Mouse (Mus musculus) T-helper 17 cell (primary cell): ENCODE results near the gene Golga2.

Experiments used
- in situ Hi-C, 2 experiments: fragments of 300-600 bp; cut with MboI, MseI; formaldehyde crosslinking; loops; 1 replicate in 1 of 2; 2 replicates in 1 of 2; pipeline ENCODE4 v1.15.1; 2025; ENCODE audit warnings: high pct_unique_total_duplicates in 2 of 2

The Golga2 gene

DNA sequence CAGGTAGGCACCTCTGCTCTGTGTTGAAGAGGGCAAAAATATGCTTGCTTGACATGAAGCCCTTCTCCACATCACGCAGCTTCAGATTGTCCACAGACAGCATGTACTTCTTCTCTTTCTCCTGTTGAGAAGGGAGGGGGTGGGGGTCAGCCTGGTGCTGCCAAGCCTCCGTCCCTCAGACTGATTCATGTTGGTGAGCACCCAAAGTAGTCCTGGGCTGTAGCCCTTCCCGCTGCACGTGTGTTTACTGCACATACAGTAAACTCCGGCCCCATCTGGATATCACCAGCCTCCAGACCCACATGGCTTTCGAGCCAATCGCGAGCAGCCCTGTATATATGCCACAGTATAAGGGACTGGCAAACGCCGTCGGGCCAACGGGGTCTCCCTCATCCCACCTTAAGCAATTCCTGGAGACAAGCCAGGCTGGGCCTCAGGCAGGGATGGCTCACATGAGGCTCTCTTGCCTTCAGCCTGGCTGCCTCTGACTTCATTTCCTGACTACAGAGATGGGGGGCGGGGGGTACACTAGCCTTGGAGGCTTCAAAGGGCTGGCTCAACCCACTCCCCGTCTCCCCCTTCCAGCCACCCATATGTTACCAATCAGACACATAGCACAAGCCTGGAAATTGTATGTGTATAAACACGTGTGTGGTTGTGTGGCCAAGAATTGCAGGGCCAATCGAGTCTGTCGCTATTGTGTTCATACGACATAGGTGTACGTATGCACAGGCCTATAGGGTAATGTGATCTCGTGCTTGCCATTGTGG lies 29.9 kb downstream of the Golga2 start:
- in situ Hi-C loops: no loop called here

DNA sequence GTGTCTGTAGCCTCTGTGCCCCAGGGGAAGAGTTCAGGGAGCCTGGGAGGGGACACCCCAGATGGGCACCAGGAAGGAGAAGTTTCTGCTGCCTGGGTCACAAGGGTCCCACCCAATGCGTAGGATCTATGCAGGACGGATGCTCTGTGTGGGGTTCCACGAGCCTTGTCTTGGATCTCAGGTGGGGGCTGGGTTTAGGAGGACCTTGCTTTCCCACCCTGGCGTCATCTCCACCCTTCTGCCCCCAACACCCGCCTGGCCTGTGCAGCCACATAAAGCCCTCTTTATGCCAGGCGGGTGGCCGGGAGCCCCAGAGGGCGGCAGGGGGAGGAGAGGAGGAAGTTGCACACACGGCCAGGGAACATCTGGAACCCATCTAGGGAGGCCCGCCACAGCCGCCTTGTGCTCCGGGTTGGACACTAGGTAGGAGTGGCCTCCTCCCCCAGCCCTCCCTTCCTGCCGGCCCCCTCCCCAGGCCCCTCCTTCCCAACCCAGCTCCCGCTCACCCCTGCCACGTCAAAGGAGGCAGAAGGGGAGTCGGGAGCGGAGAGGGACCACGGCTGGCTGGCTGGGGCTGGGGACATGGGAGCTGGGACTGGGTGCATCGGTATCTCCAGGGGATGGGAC lies 30.7 kb downstream of the Golga2 start:
- in situ Hi-C loops: no loop called here

DNA sequence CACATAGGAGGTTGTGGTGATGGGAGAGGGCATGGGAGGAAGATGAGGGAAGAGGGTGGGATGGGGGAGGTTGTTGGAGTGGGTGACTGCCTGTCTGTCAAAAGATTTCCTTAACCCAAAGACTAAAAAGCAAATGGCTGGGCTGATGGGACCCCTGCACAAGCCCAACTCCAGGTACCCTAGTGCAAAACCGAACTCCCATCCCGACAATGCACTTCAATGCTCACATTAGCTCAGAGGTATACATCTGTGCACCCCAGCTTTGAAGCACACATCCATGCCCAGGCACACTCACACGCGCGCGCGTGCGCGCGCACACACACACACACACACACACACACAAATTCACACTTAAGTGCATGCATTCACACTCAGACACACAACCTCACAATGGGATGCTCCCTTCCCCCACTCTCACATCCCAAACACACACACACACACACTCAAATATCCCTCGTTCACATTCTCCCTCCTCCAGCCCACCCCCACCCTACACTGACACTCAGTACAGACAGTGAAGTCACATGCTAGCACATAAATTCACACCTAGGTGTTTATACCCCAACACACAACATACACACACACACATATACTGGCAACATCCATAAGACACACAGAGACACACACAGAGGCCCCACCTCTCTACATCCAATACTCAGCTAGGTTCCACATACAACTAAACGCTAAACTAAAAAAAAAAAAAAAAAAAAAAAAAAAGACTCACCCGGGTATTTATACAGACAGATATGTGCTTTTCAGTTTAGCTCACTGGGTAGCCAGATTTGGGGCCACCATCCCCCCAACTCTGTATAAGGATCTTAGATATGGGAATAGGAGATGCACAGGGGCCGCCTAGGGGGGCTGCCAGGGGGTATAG lies 31.8 kb downstream of the Golga2 start:
- in situ Hi-C loops: no loop called here

DNA sequence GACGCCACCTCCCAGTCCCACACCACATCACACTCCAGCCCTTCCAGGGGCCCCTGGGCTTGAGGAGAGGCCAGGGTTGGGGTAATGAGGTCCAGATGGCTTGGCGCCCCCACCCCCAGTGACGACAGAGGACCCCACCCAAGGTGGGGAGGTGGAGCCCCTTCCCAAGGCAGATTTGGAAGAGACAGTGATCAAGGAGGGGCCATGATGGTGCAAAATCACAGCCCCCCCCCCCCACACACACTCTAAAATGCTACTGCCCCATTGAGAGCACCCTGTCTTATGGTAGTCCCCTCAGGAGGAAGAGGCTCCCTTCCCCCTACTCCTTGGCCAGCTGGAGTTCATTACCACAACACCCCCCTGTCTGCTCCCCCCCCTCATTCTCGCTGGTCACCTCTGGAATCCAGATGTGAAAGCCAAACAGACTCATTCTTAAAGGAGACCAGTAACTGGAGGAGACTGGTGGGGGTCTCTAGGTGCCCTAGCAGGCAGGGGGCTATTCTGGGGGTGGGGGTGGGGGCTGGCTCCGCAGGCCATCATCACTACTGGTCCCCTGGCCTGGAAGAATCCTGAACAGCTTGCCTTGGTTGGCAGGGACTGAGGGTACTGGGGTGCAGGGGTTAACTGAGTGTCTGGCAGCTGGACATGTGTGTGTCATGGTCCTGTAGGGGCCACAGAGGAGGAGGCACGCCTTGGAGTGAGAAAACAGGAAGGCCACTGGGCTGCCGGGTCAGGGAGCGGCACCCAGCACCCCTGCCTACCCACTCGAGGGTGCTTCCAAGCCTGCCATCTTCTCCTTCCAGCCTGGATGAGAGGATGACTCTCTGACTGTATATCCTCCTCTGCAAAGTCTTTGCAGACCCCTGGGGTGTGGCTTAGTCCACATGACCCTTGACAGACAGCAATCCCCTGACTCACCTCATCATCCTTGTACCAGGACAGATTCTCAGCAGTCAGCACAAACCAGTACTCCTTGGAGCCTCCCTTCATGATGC lies 32.7 kb downstream of the Golga2 start:
- in situ Hi-C loops: no loop called here

DNA sequence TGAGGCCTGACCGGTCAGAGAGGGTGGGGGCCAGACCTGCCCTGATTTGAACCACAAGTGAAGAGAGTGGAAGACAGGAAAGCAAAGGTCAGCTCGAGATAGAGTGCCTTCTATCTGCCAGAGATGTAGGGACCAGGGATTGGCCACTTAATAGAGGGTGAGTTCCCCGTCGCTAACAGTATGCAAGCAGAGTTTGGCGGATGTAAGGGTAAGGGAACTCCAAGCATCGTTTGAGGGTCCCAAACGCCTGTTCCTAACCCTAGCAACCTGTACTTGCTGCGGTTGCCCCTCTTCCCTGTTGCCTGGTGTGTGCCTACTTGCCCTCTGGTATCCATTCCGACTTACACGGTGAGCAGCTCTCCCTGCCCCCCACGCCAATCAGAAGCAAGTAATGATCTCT lies 33.5 kb downstream of the Golga2 start:
- in situ Hi-C loops: no loop called here

DNA sequence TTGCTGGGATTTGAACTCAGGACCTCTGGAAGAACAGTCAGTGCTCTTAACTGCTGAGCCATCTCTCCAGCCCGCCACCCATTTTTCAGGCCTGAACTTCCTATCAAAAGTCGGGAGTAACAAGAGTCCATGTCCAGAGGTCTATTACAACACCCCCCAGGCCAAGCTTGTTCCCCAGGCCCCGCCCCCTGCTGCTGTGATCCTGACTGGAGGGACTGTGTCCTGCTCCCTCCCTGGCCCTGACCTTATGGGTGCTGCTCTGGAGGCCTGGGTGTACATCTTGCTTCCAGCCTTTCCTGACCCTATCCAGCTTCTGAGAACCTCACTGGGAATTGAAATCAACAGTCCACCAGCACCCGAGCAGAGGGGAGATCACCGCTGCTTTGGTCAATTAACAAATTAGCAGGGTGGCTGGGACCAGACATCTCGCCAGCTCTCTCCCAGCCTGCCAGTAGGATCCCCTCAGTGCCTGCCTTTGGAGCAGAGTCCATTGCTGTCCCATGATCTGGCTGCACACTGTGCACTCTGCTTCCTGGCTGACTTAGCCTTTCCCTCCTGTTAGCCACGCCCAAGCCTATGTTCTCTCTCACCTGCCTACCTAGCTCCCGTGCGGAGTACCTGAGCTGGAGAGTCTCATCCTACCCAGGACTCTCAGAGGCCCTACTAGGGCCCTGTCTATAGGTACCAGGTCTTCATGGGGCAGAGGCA lies 34.6 kb downstream of the Golga2 start:
- in situ Hi-C loops: no loop called here

DNA sequence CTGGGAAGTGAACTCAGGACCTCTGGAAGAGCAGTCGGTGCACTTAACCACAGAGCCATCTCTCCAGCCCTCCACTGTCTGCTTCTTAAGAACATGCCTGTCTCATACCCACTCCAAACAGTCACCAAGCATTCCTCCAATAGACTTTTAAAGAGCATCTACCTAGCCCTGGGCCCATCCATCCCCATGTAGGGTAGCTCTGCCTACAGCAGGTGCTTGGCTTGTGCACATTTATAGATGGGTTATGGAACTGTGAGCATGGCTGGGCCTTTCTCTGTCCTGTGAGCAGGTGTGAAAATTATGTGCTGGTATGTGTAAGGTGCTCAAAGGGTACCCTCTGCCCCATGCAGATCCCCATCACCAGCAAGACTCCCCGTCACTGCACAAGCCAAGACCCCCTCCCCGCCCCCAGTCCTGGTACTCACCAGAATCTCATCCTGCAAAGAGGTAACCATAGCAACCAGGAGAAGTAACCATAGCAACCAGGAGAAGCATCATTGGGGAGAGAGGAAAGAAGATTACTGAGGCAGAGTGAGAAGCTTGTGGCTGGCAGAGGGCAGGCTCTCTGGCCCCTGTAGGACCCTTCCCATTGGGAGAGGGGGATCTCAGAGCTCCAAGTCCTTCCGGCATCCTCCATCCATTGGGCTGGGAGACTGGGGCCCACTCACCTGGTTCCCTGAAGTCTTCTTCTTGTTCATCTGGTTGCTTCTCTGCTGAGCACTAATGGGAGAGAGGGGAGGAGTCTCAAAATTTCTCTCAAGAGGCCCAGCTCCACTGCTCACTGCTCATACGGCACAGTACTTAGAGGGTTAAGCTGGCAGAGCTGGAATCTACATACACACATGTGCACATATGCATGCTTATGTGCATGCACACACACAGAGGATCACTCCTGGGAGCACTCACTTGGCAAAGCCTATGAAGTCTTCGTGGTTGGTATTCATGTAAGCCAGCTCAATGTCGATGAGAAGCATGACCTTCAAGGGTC lies 35.9 kb downstream of the Golga2 start:
- in situ Hi-C loops: no loop called here

DNA sequence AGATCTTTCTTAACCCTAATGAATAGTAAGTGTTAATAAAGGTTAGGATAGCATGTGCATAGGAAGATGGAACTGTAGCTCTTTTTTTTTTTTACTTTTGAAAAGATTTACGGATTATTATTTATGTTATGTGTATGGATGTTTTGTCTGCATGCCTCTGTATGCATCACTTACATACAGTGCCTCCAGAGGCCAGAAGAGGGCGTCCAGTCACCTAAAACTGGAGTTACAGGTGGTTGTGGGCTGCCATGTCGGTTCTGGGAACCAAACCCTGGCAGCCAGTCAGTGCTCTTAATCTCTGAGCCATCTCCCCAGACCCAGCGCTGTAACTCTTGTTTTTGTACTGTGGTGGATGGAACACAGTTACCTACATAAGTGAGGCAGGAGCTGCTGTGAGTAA lies 37.1 kb downstream of the Golga2 start:
- in situ Hi-C loops: no loop called here

DNA sequence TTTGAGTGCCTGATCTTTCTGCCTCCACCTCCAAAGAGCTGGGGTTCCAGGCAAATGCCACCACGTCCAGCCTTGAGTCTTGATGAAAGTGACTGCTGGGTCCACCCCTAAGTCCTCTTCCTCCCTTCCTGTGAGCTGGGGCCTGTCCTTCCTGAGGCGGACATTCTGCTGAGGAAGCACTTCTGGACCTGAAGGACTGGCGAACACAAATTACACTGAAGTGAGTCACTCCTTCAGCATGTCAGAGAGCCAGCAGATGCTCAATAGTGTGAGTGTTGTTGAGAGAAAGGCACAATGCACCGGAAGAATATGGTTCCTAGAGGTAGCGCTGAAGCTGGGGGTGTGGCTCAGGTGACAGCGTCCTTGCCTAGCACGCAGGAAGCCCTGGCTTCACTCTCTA lies 38.2 kb downstream of the Golga2 start:
- in situ Hi-C loops: no loop called here

DNA sequence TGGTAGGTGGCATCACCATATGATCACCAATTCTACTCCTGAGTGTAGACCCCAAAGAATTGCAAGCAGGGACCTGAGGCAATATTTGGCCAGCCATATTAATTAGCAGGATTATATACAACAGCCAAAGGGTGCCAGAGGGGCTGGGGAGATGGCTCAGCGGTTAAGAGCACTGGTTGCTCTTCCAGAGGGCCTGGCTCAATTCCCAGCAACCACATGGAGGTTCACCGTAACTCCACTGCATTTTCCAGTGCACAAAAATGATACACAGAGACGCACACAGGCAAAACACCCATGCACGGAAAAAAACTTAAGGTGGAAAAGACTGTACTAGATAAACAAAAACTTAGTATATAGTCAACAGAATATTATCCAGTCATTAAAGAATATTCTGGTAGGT lies 40.0 kb downstream of the Golga2 start:
- in situ Hi-C loops: no loop called here

DNA sequence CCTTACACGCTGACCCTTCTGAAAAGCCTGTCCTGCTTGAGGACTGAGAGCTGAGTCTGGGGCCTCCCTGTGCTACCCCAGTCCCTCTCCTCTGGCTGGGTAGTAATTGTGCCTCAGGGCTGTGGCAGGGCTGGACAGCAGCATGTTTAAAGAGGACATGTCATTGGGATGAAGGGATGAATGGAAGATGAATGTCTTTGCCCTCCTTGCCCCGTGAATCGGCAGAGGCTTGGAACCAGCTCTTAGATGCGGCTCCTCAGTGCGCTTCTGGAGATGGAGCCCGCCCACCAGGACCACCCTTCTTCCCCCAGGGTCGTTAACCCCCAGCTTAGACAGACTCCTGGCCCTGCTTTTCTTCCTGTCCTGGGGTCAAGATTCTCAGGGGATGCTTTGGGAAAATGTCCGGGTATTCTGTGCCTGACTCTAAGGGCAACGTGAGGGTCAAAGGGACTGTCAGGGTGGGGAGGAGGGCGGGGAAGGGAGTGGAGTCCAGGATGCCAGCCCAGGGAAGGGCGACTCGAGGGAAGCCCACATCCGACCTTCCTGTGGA lies 41.8 kb downstream of the Golga2 start:
- in situ Hi-C loops: no loop called here

DNA sequence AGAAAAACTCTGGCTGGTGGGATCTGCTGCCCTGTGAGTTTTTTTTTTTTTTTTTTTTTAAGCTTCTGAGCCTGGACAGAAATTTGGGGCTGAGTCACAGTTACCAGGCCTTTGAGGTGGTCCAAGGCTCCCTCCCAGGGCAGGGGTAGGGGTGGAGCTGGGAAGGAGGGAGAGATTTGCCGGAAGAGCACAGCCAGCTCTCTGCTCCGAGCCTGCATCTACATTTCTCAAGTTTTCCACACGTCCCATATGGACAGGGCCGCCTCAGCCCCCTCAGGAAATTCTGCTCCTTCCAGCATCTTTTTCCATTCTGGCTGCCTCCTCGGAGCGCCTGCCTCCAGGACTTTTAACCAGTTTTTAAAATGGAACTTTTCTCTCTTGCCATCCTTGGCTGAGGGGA lies 42.3 kb downstream of the Golga2 start:
- in situ Hi-C loops: no loop called here

DNA sequence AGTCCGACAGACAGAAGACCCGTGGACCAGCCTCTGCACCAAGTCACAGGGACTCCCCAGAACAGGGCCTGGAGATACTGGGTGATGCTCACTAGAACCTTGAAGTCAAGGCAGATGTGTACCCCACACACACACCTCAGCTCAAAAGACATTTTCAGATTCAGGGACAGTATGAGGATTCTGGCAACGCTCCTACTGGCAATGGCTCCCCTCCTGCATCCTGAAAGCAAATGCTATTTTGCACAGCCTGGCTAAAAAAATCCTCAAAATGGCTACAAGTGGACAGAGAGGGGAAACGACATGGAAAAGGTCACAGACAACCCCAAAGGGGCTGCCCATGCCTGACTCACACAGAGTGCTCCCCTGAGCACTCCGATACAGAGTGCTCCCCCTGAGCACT lies 45.0 kb downstream of the Golga2 start:
- in situ Hi-C loops: loop anchor here in 1 of 2 experiments (10.0 kb wide), 1 partner anchor 687 kb away; the partner anchor contains the start of gene Prdm12

DNA sequence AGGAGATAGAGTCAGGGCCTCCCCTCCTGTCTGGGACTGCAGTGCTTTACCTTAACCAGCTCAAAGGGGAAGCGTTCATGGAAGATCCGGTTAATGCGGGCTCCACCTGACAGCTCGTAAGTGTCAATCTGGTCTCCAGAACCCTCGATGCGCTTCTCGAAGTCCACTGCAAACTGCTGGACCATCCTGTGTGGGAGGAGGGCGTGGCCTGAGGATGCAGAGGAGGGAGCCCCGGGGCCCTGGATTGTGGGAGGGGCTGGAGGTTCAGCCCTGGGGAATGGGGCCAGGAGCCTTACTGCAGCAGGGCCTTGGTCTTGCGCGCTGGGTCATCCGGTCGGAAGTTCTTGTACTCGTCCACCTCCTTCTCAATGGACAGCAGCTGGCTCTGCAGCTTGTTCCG lies 48.7 kb downstream of the Golga2 start:
- in situ Hi-C loops: loop anchor here in 1 of 2 experiments (10.0 kb wide), 1 partner anchor 691 kb away; the partner anchor contains the start of gene Prdm12

DNA sequence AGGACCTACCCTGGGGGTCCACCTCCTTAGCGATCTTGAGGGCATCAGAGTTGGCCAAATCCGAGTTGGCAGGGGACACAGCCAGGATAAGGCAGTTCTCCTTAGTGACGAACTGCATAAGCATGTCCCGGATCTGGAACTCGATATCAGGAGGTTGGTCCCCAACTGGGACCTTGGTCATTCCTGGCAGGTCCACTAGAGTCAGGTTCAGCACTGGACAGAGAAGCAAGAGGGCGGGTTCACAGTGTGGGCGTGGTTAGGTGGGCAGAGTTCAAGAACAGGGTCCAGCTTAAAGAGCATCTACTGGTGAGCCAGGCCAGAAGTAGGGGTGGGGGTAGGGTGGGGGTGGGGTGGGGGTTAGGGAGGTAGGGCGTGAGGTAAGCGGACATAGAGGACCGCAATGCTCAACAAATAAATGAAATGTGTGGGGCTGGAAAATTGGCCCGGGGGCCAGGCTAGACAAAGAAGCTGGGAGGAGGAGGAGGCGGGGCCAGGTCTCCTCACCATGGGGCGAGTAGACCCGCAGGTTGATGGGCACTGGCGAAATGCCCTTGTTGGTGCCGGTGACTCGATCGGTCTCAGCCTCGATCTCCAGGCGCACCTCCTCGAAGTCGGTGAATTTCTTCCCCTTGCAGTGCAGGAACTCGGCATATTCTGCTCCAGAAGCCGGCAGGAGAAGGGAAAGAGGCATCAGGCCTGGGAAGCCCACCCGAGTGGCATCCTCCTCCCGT lies 52.9 kb downstream of the Golga2 start:
- in situ Hi-C loops: loop anchor here in 1 of 2 experiments (10.0 kb wide), 1 partner anchor 695 kb away; the partner anchor contains the start of gene Prdm12

DNA sequence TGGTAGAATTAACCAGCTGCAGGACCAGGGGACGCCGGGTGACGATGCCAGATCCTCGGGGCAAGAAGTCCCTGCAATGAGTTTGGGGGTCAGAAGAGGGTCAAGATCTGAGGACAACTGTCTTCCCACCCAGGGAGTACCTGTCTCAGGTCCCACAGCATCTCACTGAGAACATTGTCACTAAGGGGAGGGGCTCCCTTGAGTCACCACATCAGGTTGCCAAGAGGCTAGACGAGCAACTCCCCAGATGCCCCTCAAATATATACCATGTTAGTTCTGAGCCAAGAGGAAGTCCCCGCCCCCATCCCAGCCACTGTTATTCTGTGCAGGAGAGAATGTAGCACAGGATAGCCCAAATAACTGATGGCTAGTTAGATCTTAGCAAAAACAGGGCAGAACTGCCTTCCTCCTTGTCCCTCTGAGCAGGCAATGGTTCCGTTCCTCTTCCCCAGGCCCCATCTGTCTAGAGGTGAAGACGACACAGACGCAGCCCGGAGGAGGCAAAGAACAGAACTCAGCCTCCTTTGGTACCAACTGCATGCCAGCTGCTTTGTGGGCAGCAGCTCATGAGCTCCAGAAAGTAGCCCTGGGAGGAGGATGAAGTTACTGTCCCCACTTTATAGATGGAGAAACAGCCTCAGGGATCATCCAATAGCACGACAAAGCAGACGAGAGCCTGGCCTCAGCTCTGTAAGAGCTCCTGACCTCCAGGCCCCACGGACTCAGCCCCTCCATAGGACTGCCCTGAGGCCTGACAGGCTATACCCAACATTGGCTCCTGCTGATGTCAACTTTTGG lies 53.9 kb downstream of the Golga2 start:
- in situ Hi-C loops: no loop called here

DNA sequence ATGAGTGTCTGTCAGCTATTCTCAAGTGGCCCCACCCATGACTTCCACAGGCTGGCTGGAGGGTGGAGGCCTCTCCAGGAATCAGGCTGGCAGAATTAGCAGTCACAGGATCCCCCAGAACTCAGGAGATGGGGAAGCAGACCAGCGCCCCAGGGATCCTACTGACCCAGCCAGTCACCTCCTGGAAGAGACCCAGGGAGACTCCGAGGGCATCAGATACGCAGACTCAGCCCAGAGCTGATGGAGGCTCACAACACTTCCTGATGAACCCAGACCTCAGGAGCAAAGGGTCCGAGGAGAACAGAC lies 54.4 kb downstream of the Golga2 start:
- in situ Hi-C loops: no loop called here
